Mouse (Mus musculus): Measurements from ENCODE around the gene Rnaset2a.

DNA sequence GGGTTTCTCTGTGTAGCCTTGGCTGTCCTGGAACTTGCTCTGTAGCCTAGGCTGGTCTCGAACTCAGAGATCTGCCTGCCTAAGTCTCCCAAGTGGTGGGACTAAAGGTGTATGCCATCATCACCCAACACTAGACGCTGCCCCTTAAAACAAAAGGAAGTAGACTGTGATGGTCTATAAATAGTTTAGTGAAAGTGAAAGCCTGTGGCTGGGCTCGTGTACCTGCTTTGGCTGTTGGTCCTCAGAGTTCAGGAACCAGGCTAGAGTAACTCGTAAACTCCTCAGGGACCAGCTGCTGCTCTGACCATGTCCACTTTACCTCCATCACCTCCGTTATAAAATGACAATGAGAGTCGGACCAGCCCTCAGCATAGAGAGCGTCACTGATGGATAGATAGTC is 22.4 kb upstream of the Rnaset2a start:
- TF ChIP-seq CTCF (IDR thresholded peaks at IDR 0.05; ENCODE audit: low read depth, low read length) (no peak), POLR2A (IDR thresholded peaks at IDR 0.05; ENCODE audit: insufficient read depth, low read length) (no peak)

Data from ES-Bruce4 (cell line).